Mouse (Mus musculus): ENCODE measurements around the gene Nipsnap2. TPM values are rescaled to one million over a fixed set of nuclear protein-coding genes. Genes with fewer than 3 reads are reported as not detected.
"Not testable (repeated sequence)": the region's sequence is repeated elsewhere in the genome, so short reads cannot be mapped to it uniquely, and the experiment has no call there.

The Nipsnap2 gene
- total RNA-seq, 2 experiments from 2014 or later, result 503 to 556 TPM

GRCm38 (mm10) chr5:129756886-129757285 is 32.0 kb downstream of the Nipsnap2 start:
- intact Hi-C loops (cut with DNase I), result no loop called here
- DNase-seq, result no peak

GRCm38 (mm10) chr5:129759929-129760480 is 35.1 kb downstream of the Nipsnap2 start:
- intact Hi-C loops (cut with DNase I), result no loop called here
- no peak for DNase-seq

- intact Hi-C loops (cut with DNase I), result no loop called here
- DNase-seq, result no peak
These were observed 37.1 kb downstream of the Nipsnap2 start for GRCm38 (mm10) chr5:129761865-129762540.

- no peak for DNase-seq
- intact Hi-C loops (cut with DNase I), result no loop called here
These were observed 45.8 kb downstream of the Nipsnap2 start for GRCm38 (mm10) chr5:129770443-129771355.

GRCm38 (mm10) chr5:129772433-129772832 is 47.6 kb downstream of the Nipsnap2 start:
- intact Hi-C loops (cut with DNase I), result no loop called here
- no peak for DNase-seq

- intact Hi-C loops (cut with DNase I); DNase-seq: not testable (repeated sequence)
These were observed 48.5 kb downstream of the Nipsnap2 start for GRCm38 (mm10) chr5:129773330-129773729.

- intact Hi-C loops (cut with DNase I), result no loop called here
- no peak for DNase-seq
These were observed 49.8 kb downstream of the Nipsnap2 start for GRCm38 (mm10) chr5:129774661-129775060.

GRCm38 (mm10) chr5:129778348-129778995 is 53.6 kb downstream of the Nipsnap2 start:
- no peak for DNase-seq
- intact Hi-C loops (cut with DNase I), result no loop called here

GRCm38 (mm10) chr5:129778996-129779716 is 54.3 kb downstream of the Nipsnap2 start:
- peak; percentile 77 to 83 for DNase-seq
- intact Hi-C loops (cut with DNase I), result no loop called here

GRCm38 (mm10) chr5:129780131-129780530 is 55.3 kb downstream of the Nipsnap2 start:
- intact Hi-C loops (cut with DNase I), result no loop called here
- no peak for DNase-seq

- intact Hi-C loops (cut with DNase I), result no loop called here
These were observed 57.3 kb downstream of the Nipsnap2 start for GRCm38 (mm10) chr5:129782211-129782610.

GRCm38 (mm10) chr5:129785235-129785870 is 60.5 kb downstream of the Nipsnap2 start:
- intact Hi-C loops (cut with DNase I), result no loop called here

More at GRCm38 (mm10) chr5:129782211-129782610, 57.3 kb downstream of the Nipsnap2 start:
- no peak for DNase-seq

GRCm38 (mm10) chr5:129786161-129786560 is 61.3 kb downstream of the Nipsnap2 start:
- intact Hi-C loops (cut with DNase I), result no loop called here

More at GRCm38 (mm10) chr5:129785235-129785870, 60.5 kb downstream of the Nipsnap2 start:
- DNase-seq, result no peak

GRCm38 (mm10) chr5:129786818-129787790 is 62.2 kb downstream of the Nipsnap2 start, which contains the start of gene Psph:
Psph (minus strand) TSS chr5:129787449.
- intact Hi-C loops (cut with DNase I), result no loop called here
- DNase-seq, result peak; percentile 96

More at GRCm38 (mm10) chr5:129786161-129786560, 61.3 kb downstream of the Nipsnap2 start:
- DNase-seq, result no peak

GRCm38 (mm10) chr5:129787818-129788593 is 63.1 kb downstream of the Nipsnap2 start:
- no peak for DNase-seq
- intact Hi-C loops (cut with DNase I), result no loop called here

- intact Hi-C loops (cut with DNase I); DNase-seq: not testable (repeated sequence)
These were observed 65.7 kb downstream of the Nipsnap2 start for GRCm38 (mm10) chr5:129790591-129790990.

All from gastrocnemius, postnatal 36 days (tissue).